ENCODE assay signal across 8 mouse cellular contexts in genomic region chr2:75960366-75961330, GRCm38 (mm10). TPM values are rescaled to one million over a fixed set of nuclear protein-coding genes. Genes with fewer than 3 reads are reported as not detected.
DNase-seq lines count a peak whose midpoint lies in the region; ATAC-seq lines count a peak whose summit lies in the region.

No protein-coding gene starts in this region.

- no peak for DNase-seq in frontal cortex, postnatal 10 days (ENCODE audit: low spot score in 2 of 2)
- no peak for DNase-seq in embryonic facial prominence, embryonic 11.5 days (ENCODE audit: low spot score)
- peak; percentile 5 for DNase-seq in heart, postnatal 25 days (ENCODE audit: low spot score)
- peak; percentile 60 for DNase-seq in limb, embryonic 10.5 days (ENCODE audit: low spot score)
- DNase-seq in neural tube, embryonic 11.5 days (ENCODE audit: low spot score): peak; percentile 45
- no peak for DNase-seq in B cell, adult 2 months
- no peak for DNase-seq in layer of hippocampus, adult 9-11 months

- no peak overlapping the region for H3K4me3 ChIP-seq in embryonic facial prominence, embryonic 11.5 days (ENCODE audit: low read depth, low read length)
- peak overlapping the region; percentile 36 for H3K4me3 ChIP-seq in limb, embryonic 10.5 days
- no peak overlapping the region for H3K4me3 ChIP-seq in neural tube, embryonic 11.5 days (ENCODE audit: low read depth, low read length)

- WGBS in embryonic facial prominence, embryonic 11.5 days: 51% methylated on average over 15 of the region's 15 CpGs
- WGBS in limb, embryonic 10.5 days: 47% methylated on average over 15 of the region's 15 CpGs
- WGBS in neural tube, embryonic 11.5 days: 44% methylated on average over 15 of the region's 15 CpGs

- no peaks in the 10 kb centered on the region for H3K36me3 ChIP-seq in embryonic facial prominence, embryonic 11.5 days (replicated peaks; ENCODE audit: control insufficient read depth, insufficient read depth, low read depth, low read length)
- no peaks in the 10 kb centered on the region for H3K36me3 ChIP-seq in limb, embryonic 10.5 days
- H3K36me3 ChIP-seq in neural tube, embryonic 11.5 days (ENCODE audit: control insufficient read depth, insufficient read depth, low read length): no peaks in the 10 kb centered on the region

- intact Hi-C loops in heart, postnatal 25 days (cut with DNase I): loop anchor here (5.0 kb wide), 3 partner anchors 33 to 353 kb away; no protein-coding TSS in a partner anchor

- H3K9ac ChIP-seq in embryonic facial prominence, embryonic 11.5 days (replicated peaks; ENCODE audit: low read length): no peak overlapping the region; the same call in 1 of the 2 replicates
- H3K9ac ChIP-seq in neural tube, embryonic 11.5 days (ENCODE audit: low read length): no peak overlapping the region

- ATAC-seq in frontal cortex, adult (ENCODE audit: low TSS enrichment): peak; percentile 64
- no peak for ATAC-seq in embryonic facial prominence, embryonic 11.5 days (replicated peaks; ENCODE audit: insufficient number of reproducible peaks, low FRiP score, low TSS enrichment, low read depth)
- no peak for ATAC-seq in neural tube, embryonic 11.5 days (ENCODE audit: insufficient read depth, low FRiP score, low TSS enrichment)

- H3K27ac ChIP-seq in embryonic facial prominence, embryonic 11.5 days (replicated peaks; ENCODE audit: low read depth, low read length): peak overlapping the region; percentile 7; the same call in 1 of the 2 replicates
- peak overlapping the region; percentile 86 for H3K27ac ChIP-seq in limb, embryonic 10.5 days
- H3K27ac ChIP-seq in neural tube, embryonic 11.5 days (ENCODE audit: low read depth, low read length): no peak overlapping the region

- no peaks in the 10 kb centered on the region for H3K9me3 ChIP-seq in embryonic facial prominence, embryonic 11.5 days (replicated peaks; ENCODE audit: control insufficient read depth, low read length)
- no peaks in the 10 kb centered on the region for H3K9me3 ChIP-seq in limb, embryonic 10.5 days (replicated peaks)
- no peaks in the 10 kb centered on the region for H3K9me3 ChIP-seq in neural tube, embryonic 11.5 days (ENCODE audit: control insufficient read depth, low read length)

- H3K4me2 ChIP-seq in embryonic facial prominence, embryonic 11.5 days (ENCODE audit: low read depth, low read length): no peak overlapping the region; the same call in 1 of the 2 replicates
- no peak overlapping the region; the same call in 1 of the 2 replicates for H3K4me2 ChIP-seq in neural tube, embryonic 11.5 days (ENCODE audit: low read depth)

- peaks cover 3% of the 10 kb centered on the region; the same call in 1 of the 2 replicates for H3K4me1 ChIP-seq in embryonic facial prominence, embryonic 11.5 days (ENCODE audit: control insufficient read depth, insufficient read depth, low read length)
- peaks cover 74% of the 10 kb centered on the region for H3K4me1 ChIP-seq in limb, embryonic 10.5 days
- H3K4me1 ChIP-seq in neural tube, embryonic 11.5 days (ENCODE audit: control insufficient read depth, insufficient read depth, low read length): peaks cover 17% of the 10 kb centered on the region; the same call in 1 of the 2 replicates

- no peaks in the 10 kb centered on the region for H3K27me3 ChIP-seq in embryonic facial prominence, embryonic 11.5 days (ENCODE audit: control insufficient read depth, insufficient read depth, low read length)
- no peaks in the 10 kb centered on the region for H3K27me3 ChIP-seq in limb, embryonic 10.5 days (ENCODE audit: low read depth, poor library complexity, severe bottlenecking)
- no peaks in the 10 kb centered on the region for H3K27me3 ChIP-seq in neural tube, embryonic 11.5 days (ENCODE audit: control insufficient read depth, insufficient read depth, low read length)

RNA-seq across cellular contexts. Expression of gene Ttc30a2, which starts 17.3 kb away (rescaled TPM):
- polyA plus RNA-seq in embryonic facial prominence, embryonic 11.5 days (2014; fragmentation: Nextera tagmentation; extraction: Ambion mirVana): 0.31 and 0.70 TPM in 2 replicates
- total RNA-seq in heart, postnatal 25 days (2021): 1 to 10 TPM; 1.7 to 1.9 TPM
- 0.11 and 0.85 TPM in 2 replicates for polyA plus RNA-seq in limb, embryonic 10.5 days (2016; fragmentation: Nextera tagmentation; extraction: Ambion mirVana)
- 1.0 and 1.4 TPM in 2 replicates for polyA plus RNA-seq in neural tube, embryonic 11.5 days (2014; fragmentation: Nextera tagmentation; extraction: Ambion mirVana)

RNA-seq across cellular contexts. Expression of gene Ttc30a1, which starts 21.1 kb away (rescaled TPM):
- 11.7 and 13.8 TPM in 2 replicates for polyA plus RNA-seq in embryonic facial prominence, embryonic 11.5 days (2014; fragmentation: Nextera tagmentation; extraction: Ambion mirVana)
- total RNA-seq in heart, postnatal 25 days (2021): 1 to 10 TPM; 3.0 to 3.2 TPM
- polyA plus RNA-seq in limb, embryonic 10.5 days (2016; fragmentation: Nextera tagmentation; extraction: Ambion mirVana): 10.1 and 10.2 TPM in 2 replicates
- polyA plus RNA-seq in neural tube, embryonic 11.5 days (2014; fragmentation: Nextera tagmentation; extraction: Ambion mirVana): 11.3 and 12.1 TPM in 2 replicates

RNA-seq across cellular contexts. Expression of gene Ttc30b, which starts 22.3 kb away (rescaled TPM):
- 8.0 and 9.0 TPM in 2 replicates for polyA plus RNA-seq in embryonic facial prominence, embryonic 11.5 days (2014; fragmentation: Nextera tagmentation; extraction: Ambion mirVana)
- 10 to 100 TPM; 14.7 to 15.4 TPM for total RNA-seq in heart, postnatal 25 days (2021)
- polyA plus RNA-seq in limb, embryonic 10.5 days (2016; fragmentation: Nextera tagmentation; extraction: Ambion mirVana): 4.1 and 6.0 TPM in 2 replicates
- polyA plus RNA-seq in neural tube, embryonic 11.5 days (2014; fragmentation: Nextera tagmentation; extraction: Ambion mirVana): 7.4 and 8.4 TPM in 2 replicates

Comparison
In these comparisons a context has a peak if more than half of its experiments do, and no peak if none do; other contexts are left out.
1. DNase-seq: peak in heart, postnatal 25 days (single experiment), limb, embryonic 10.5 days (single experiment) and neural tube, embryonic 11.5 days (single experiment); none in frontal cortex, postnatal 10 days (0 of 2), embryonic facial prominence, embryonic 11.5 days (single experiment), B cell, adult 2 months (0 of 2) and layer of hippocampus, adult 9-11 months (single experiment).